In genomic region chr1:86144001-86144944, GRCm38 (mm10) we compare ENCODE assay signal across 10 mouse cellular contexts. TPM values are rescaled to one million over a fixed set of nuclear protein-coding genes. Genes with fewer than 3 reads are reported as not detected.
DNase-seq lines count a peak whose midpoint lies in the region; ATAC-seq and TF ChIP-seq lines count a peak whose summit lies in the region.
"Had no signal": no experiment of that assay in that cellular context is flagged by ENCODE, and none has a peak within 500 bp of the region (broad histone marks: within the 10 kb centered on the region; RNA-seq: fewer than 3 reads in every experiment).

No protein-coding gene starts in this region.

- H3K36me3 ChIP-seq in intestine, postnatal 0 days (ENCODE audit: control insufficient read depth, insufficient read depth), result peaks cover 10% of the 10 kb centered on the region
- H3K36me3 ChIP-seq in intestine, embryonic 16.5 days (ENCODE audit: control insufficient read depth, insufficient read depth, low read length), result no peaks in the 10 kb centered on the region; the same call in 1 of the 2 replicates
- peaks cover 11% of the 10 kb centered on the region; the same call in 1 of the 2 replicates for H3K36me3 ChIP-seq in lung, embryonic 14.5 days (ENCODE audit: insufficient read depth)
- H3K36me3 ChIP-seq in forebrain, embryonic 15.5 days, result peaks cover 5% of the 10 kb centered on the region

- ATAC-seq in intestine, postnatal 0 days, result no peak
- ATAC-seq in intestine, embryonic 16.5 days, result no peak
- ATAC-seq in lung, embryonic 14.5 days (ENCODE audit: insufficient read depth), result no peak
- no peak for ATAC-seq in forebrain, embryonic 15.5 days (replicated peaks)
- ATAC-seq: intestine, embryonic 15.5 days had no signal

- no peaks in the 10 kb centered on the region for H3K9me3 ChIP-seq in intestine, postnatal 0 days (ENCODE audit: control insufficient read depth)
- H3K9me3 ChIP-seq in intestine, embryonic 16.5 days (ENCODE audit: control insufficient read depth, low read length), result no peaks in the 10 kb centered on the region
- H3K9me3 ChIP-seq in lung, embryonic 14.5 days (ENCODE audit: low read depth, low read length), result no peaks in the 10 kb centered on the region
- H3K9me3 ChIP-seq in forebrain, embryonic 15.5 days, result no peaks in the 10 kb centered on the region
- H3K9me3 ChIP-seq: intestine, embryonic 15.5 days; limb, embryonic 12.5 days; midbrain, embryonic 12.5 days had no signal

- H3K4me2 ChIP-seq in intestine, postnatal 0 days (replicated peaks; ENCODE audit: low read depth), result no peak overlapping the region
- H3K4me2 ChIP-seq in intestine, embryonic 16.5 days (ENCODE audit: low read depth, low read length), result no peak overlapping the region
- no peak overlapping the region for H3K4me2 ChIP-seq in lung, embryonic 14.5 days
- H3K4me2 ChIP-seq in forebrain, embryonic 15.5 days (replicated peaks), result no peak overlapping the region
- H3K4me2 ChIP-seq: intestine, embryonic 15.5 days; limb, embryonic 12.5 days; midbrain, embryonic 12.5 days had no signal

- no peak overlapping the region for H3K27ac ChIP-seq in intestine, postnatal 0 days (ENCODE audit: low read depth, low read length)
- H3K27ac ChIP-seq in intestine, embryonic 16.5 days (ENCODE audit: low read length), result no peak overlapping the region
- no peak overlapping the region for H3K27ac ChIP-seq in lung, embryonic 14.5 days (ENCODE audit: low read depth)
- no peak overlapping the region for H3K27ac ChIP-seq in forebrain, embryonic 15.5 days (replicated peaks)
- H3K27ac ChIP-seq: intestine, embryonic 15.5 days; limb, embryonic 12.5 days; midbrain, embryonic 12.5 days had no signal

- no peak overlapping the region for H3K4me3 ChIP-seq in intestine, postnatal 0 days (ENCODE audit: low read depth, low read length)
- H3K4me3 ChIP-seq in intestine, embryonic 16.5 days (ENCODE audit: low read length), result no peak overlapping the region
- no peak overlapping the region for H3K4me3 ChIP-seq in lung, embryonic 14.5 days (ENCODE audit: low read depth, low read length)
- H3K4me3 ChIP-seq in forebrain, embryonic 15.5 days, result no peak overlapping the region
- H3K4me3 ChIP-seq: intestine, embryonic 15.5 days; limb, embryonic 12.5 days; midbrain, embryonic 12.5 days had no signal

- H3K9ac ChIP-seq in intestine, postnatal 0 days (ENCODE audit: low read depth, low read length), result no peak overlapping the region
- no peak overlapping the region for H3K9ac ChIP-seq in intestine, embryonic 16.5 days (ENCODE audit: low read depth, low read length)
- H3K9ac ChIP-seq in lung, embryonic 14.5 days, result no peak overlapping the region
- H3K9ac ChIP-seq in forebrain, embryonic 15.5 days (replicated peaks), result no peak overlapping the region
- H3K9ac ChIP-seq: intestine, embryonic 15.5 days; limb, embryonic 12.5 days; midbrain, embryonic 12.5 days had no signal

- WGBS in intestine, postnatal 0 days, result 76% methylated on average over 21 of the region's 21 CpGs
- 80% methylated on average over 21 of the region's 21 CpGs for WGBS in intestine, embryonic 16.5 days
- 73% methylated on average over 21 of the region's 21 CpGs for WGBS in lung, embryonic 14.5 days
- WGBS in forebrain, embryonic 15.5 days, result 78% methylated on average over 21 of the region's 21 CpGs

- DNase-seq in thymus, postnatal 4 days, result peak; percentile 23
- no peak for DNase-seq in thymus, postnatal 25 days
- DNase-seq in lung, embryonic 14.5 days, result no peak
- no peak for DNase-seq in urinary bladder, postnatal 25 days (ENCODE audit: low spot score)

- no peaks in the 10 kb centered on the region for H3K27me3 ChIP-seq in intestine, postnatal 0 days (replicated peaks; ENCODE audit: control insufficient read depth, insufficient read depth, low read length)
- H3K27me3 ChIP-seq in intestine, embryonic 16.5 days (replicated peaks; ENCODE audit: control insufficient read depth, insufficient read depth, low read length), result no peaks in the 10 kb centered on the region
- H3K27me3 ChIP-seq in lung, embryonic 14.5 days (ENCODE audit: insufficient read depth, low read length), result no peaks in the 10 kb centered on the region
- no peaks in the 10 kb centered on the region for H3K27me3 ChIP-seq in forebrain, embryonic 15.5 days
- H3K27me3 ChIP-seq: intestine, embryonic 15.5 days; limb, embryonic 12.5 days; midbrain, embryonic 12.5 days had no signal

- no peaks in the 10 kb centered on the region for H3K4me1 ChIP-seq in intestine, postnatal 0 days (replicated peaks; ENCODE audit: control insufficient read depth, insufficient read depth, low read length)
- H3K4me1 ChIP-seq in intestine, embryonic 16.5 days (ENCODE audit: control insufficient read depth, insufficient read depth, low read length), result no peaks in the 10 kb centered on the region
- H3K4me1 ChIP-seq in lung, embryonic 14.5 days (ENCODE audit: insufficient read depth), result no peaks in the 10 kb centered on the region
- H3K4me1 ChIP-seq in forebrain, embryonic 15.5 days, result no peaks in the 10 kb centered on the region
- H3K4me1 ChIP-seq: intestine, embryonic 15.5 days; limb, embryonic 12.5 days; midbrain, embryonic 12.5 days had no signal

- peak; percentile 51 for TF ChIP-seq CTCF in intestine, postnatal 0 days (IDR thresholded peaks at IDR 0.05; ENCODE audit: low read depth)
- TF ChIP-seq CTCF in lung, embryonic 14.5 days (IDR thresholded peaks at IDR 0.05; ENCODE audit: low read depth), result peak; percentile 30; the same call in 1 of the 2 replicates

RNA-seq across cellular contexts. Expression of gene Armc9, which starts 10.3 kb away (rescaled TPM):
- 10.6 and 14.0 TPM in 2 replicates for polyA plus RNA-seq in intestine, postnatal 0 days (2015; fragmentation: Nextera tagmentation; extraction: Ambion mirVana)
- polyA plus RNA-seq in intestine, embryonic 16.5 days (2015; fragmentation: Nextera tagmentation; extraction: Ambion mirVana), result 13.0 and 15.2 TPM in 2 replicates
- 22.3 and 28.2 TPM in 2 replicates for polyA plus RNA-seq in lung, embryonic 14.5 days (2014; fragmentation: Nextera tagmentation; extraction: Ambion mirVana)
- 34.6 and 35.1 TPM in 2 replicates for polyA plus RNA-seq in forebrain, embryonic 15.5 days (2015; fragmentation: Nextera tagmentation; extraction: Ambion mirVana)

RNA-seq across cellular contexts. Expression of gene Gm21972, which starts 10.8 kb away (rescaled TPM):
- polyA plus RNA-seq in intestine, postnatal 0 days (2015; fragmentation: Nextera tagmentation; extraction: Ambion mirVana), result 0.33 and 0.35 TPM in 2 replicates
- not detected in 2 replicates for polyA plus RNA-seq in intestine, embryonic 16.5 days (2015; fragmentation: Nextera tagmentation; extraction: Ambion mirVana)
- not detected in 2 replicates for polyA plus RNA-seq in lung, embryonic 14.5 days (2014; fragmentation: Nextera tagmentation; extraction: Ambion mirVana)
- 0.32 TPM in 1 of 2 replicates, not detected in the other for polyA plus RNA-seq in forebrain, embryonic 15.5 days (2015; fragmentation: Nextera tagmentation; extraction: Ambion mirVana)
- polyA plus RNA-seq: intestine, embryonic 15.5 days; midbrain, embryonic 12.5 days had no signal

RNA-seq across cellular contexts. Expression of gene Htr2b, which starts 32.5 kb away (rescaled TPM):
- 3.6 and 4.3 TPM in 2 replicates for polyA plus RNA-seq in intestine, postnatal 0 days (2015; fragmentation: Nextera tagmentation; extraction: Ambion mirVana)
- polyA plus RNA-seq in intestine, embryonic 16.5 days (2015; fragmentation: Nextera tagmentation; extraction: Ambion mirVana), result 2.8 and 4.0 TPM in 2 replicates
- 0.31 and 0.63 TPM in 2 replicates for polyA plus RNA-seq in lung, embryonic 14.5 days (2014; fragmentation: Nextera tagmentation; extraction: Ambion mirVana)
- polyA plus RNA-seq in forebrain, embryonic 15.5 days (2015; fragmentation: Nextera tagmentation; extraction: Ambion mirVana), result 0.25 and 0.40 TPM in 2 replicates
